Mouse (Mus musculus) liver, embryonic 14.5 days (tissue): Measurements from ENCODE around the gene Sec22a.

ENCODE experiments used
- CTCF ChIP-seq: IDR thresholded peaks from 2 replicates; pipeline ENCODE4 v1.5.1; 2016; ENCODE audit warnings: antibody characterized with exemption, low read depth, control low read depth
- EP300 ChIP-seq: IDR thresholded peaks from 2 replicates; pipeline ENCODE4 v1.6.1; 2016; ENCODE audit warnings: antibody characterized with exemption, low read depth

- TF ChIP-seq CTCF (no peak), EP300 (no peak)
These were observed 39.6 kb upstream of the Sec22a start for GRCm38 (mm10) chr16:35403356-35403755.
